Mouse (Mus musculus) lung, embryonic 15.5 days (tissue): Measurements from ENCODE around the gene Itga1. TPM values are rescaled to one million over a fixed set of nuclear protein-coding genes. Genes with fewer than 3 reads are reported as not detected.

Experiments used
- ATAC-seq: fragments of 200-750 bp; cut with Nextera tagmentation; 2 replicates; pipeline ENCODE4 v1.8.0; 2017; ENCODE audit warnings: moderate number of reproducible peaks, borderline replicate concordance; ENCODE audit not compliant: low FRiP score, low TSS enrichment; ENCODE audit errors: extremely low read depth
- H3K27ac ChIP-seq: fragments of 300-500 bp; sonication (generic); 2 replicates; pipeline ENCODE4 v1.5.1; 2015; ENCODE audit warnings: moderate library complexity, mild to moderate bottlenecking, inconsistent platforms
- H3K27me3 ChIP-seq: fragments of 300-500 bp; sonication (generic); 2 replicates; pipeline ENCODE4 v1.6.1; 2015; ENCODE audit warnings: inconsistent platforms
- H3K36me3 ChIP-seq: fragments of 300-500 bp; sonication (generic); 2 replicates; pipeline ENCODE4 v1.6.1; 2015; ENCODE audit warnings: inconsistent platforms
- H3K4me1 ChIP-seq: fragments of 300-500 bp; sonication (generic); 2 replicates; pipeline ENCODE4 v1.6.1; 2015; ENCODE audit warnings: inconsistent platforms
- H3K4me2 ChIP-seq: fragments of 300-500 bp; sonication (generic); 2 replicates; pipeline ENCODE4 v1.6.1; 2015; ENCODE audit warnings: inconsistent platforms, mild to moderate bottlenecking, moderate library complexity
- H3K4me3 ChIP-seq: fragments of 300-500 bp; sonication (generic); 2 replicates; pipeline ENCODE4 v1.5.1; 2015; ENCODE audit warnings: mild to moderate bottlenecking, inconsistent platforms
- H3K9ac ChIP-seq: fragments of 300-500 bp; sonication (generic); 2 replicates; pipeline ENCODE4 v1.6.1; 2015; ENCODE audit warnings: inconsistent platforms
- H3K9me3 ChIP-seq: fragments of 300-500 bp; sonication (generic); 2 replicates; pipeline ENCODE4 v1.6.1; 2016; ENCODE audit warnings: inconsistent platforms
- WGBS: fragments of 180-500 bp; shearing (Covaris S2); methylation state at CpG from one replicate; pipeline ENCODE4 v1.1.7; 2015; 5-methylcytosine and 5-hydroxymethylcytosine counted together
- polyA plus RNA-seq: library from polyadenylated mRNA; unstranded; fragments of >200 nt; fragmentation: Nextera tagmentation; extraction: Ambion mirVana; gene quantifications from 2 replicates; pipeline ENCODE4 v1.2.1, GENCODE M21; 2015

The Itga1 gene
- polyA plus RNA-seq, 1 experiment from 2014 or later: 35.5 TPM

GRCm38 (mm10) chr13:115078997-115079685 is 22.6 kb downstream of the Itga1 start:
- no peak overlapping the region for H3K4me2 ChIP-seq
- H3K27me3 ChIP-seq: no peaks in the 10 kb centered on the region
- peaks cover 25% of the 10 kb centered on the region; the same call in 1 of the 2 replicates for H3K4me1 ChIP-seq
- H3K9ac ChIP-seq: no peak overlapping the region
- 59% methylated on average over 6 of the region's 6 CpGs for WGBS
- no peak overlapping the region for H3K4me3 ChIP-seq
- H3K27ac ChIP-seq: no peak overlapping the region
- no peak for ATAC-seq
- H3K36me3 ChIP-seq: 0 out of 2 replicates have a peak, but pooled peaks cover 2% of the 10 kb centered on the region
- H3K9me3 ChIP-seq: no peaks in the 10 kb centered on the region

- H3K4me1 ChIP-seq: peaks cover 25% of the 10 kb centered on the region; the same call in 1 of the 2 replicates
- no peak overlapping the region for H3K4me3 ChIP-seq
- no peaks in the 10 kb centered on the region for H3K36me3 ChIP-seq
- no peak overlapping the region for H3K27ac ChIP-seq
- no peak for ATAC-seq
- no peak overlapping the region for H3K4me2 ChIP-seq
- WGBS: 70% methylated on average over 9 of the region's 9 CpGs
- H3K27me3 ChIP-seq: no peaks in the 10 kb centered on the region
- H3K9ac ChIP-seq: no peak overlapping the region
- H3K9me3 ChIP-seq: no peaks in the 10 kb centered on the region
Measured at GRCm38 (mm10) chr13:115077346-115078134, 24.2 kb downstream of the Itga1 start.

GRCm38 (mm10) chr13:115072386-115072785 is 29.4 kb downstream of the Itga1 start:
- no peaks in the 10 kb centered on the region for H3K9me3 ChIP-seq
- no peak overlapping the region for H3K27ac ChIP-seq
- H3K27me3 ChIP-seq: no peaks in the 10 kb centered on the region
- H3K9ac ChIP-seq: no peak overlapping the region
- no peaks in the 10 kb centered on the region for H3K36me3 ChIP-seq
- no peak overlapping the region for H3K4me3 ChIP-seq
- H3K4me2 ChIP-seq: no peak overlapping the region
- H3K4me1 ChIP-seq: 0 out of 2 replicates have a peak, but pooled peaks cover 3% of the 10 kb centered on the region
- WGBS: 61% methylated on average over 6 of the region's 6 CpGs
- ATAC-seq: no peak

- Histone ChIP-seq H3K27me3 (no peaks in the 10 kb centered on the region), H3K4me3 (no peak overlapping the region), H3K9ac (no peak overlapping the region), H3K9me3 (no peaks in the 10 kb centered on the region), H3K36me3 (no peaks in the 10 kb centered on the region), H3K4me2 (no peak overlapping the region), H3K4me1 (0 out of 2 replicates have a peak, but pooled peaks cover 3% of the 10 kb centered on the region), H3K27ac (no peak overlapping the region)
- no peak for ATAC-seq
- WGBS: 83% methylated on average over 3 of the region's 3 CpGs
Measured at GRCm38 (mm10) chr13:115071431-115071830, 30.3 kb downstream of the Itga1 start.

- Histone ChIP-seq H3K9ac (no peak overlapping the region), H3K4me3 (no peak overlapping the region), H3K9me3 (no peaks in the 10 kb centered on the region), H3K4me2 (no peak overlapping the region), H3K36me3 (no peaks in the 10 kb centered on the region), H3K27me3 (no peaks in the 10 kb centered on the region), H3K4me1 (0 out of 2 replicates have a peak, but pooled peaks cover 3% of the 10 kb centered on the region), H3K27ac (no peak overlapping the region)
- 84% methylated on average over 1 of the region's 1 CpGs for WGBS
- no peak for ATAC-seq
Measured at GRCm38 (mm10) chr13:115067968-115068330, 33.8 kb downstream of the Itga1 start.

- no peak for ATAC-seq
- WGBS: 90% methylated on average over 4 of the region's 4 CpGs
- Histone ChIP-seq H3K9ac (no peak overlapping the region), H3K4me1 (0 out of 2 replicates have a peak, but pooled peaks cover 3% of the 10 kb centered on the region), H3K27me3 (no peaks in the 10 kb centered on the region), H3K4me3 (no peak overlapping the region), H3K9me3 (no peaks in the 10 kb centered on the region), H3K36me3 (no peaks in the 10 kb centered on the region), H3K27ac (no peak overlapping the region), H3K4me2 (no peak overlapping the region)
Measured at GRCm38 (mm10) chr13:115067324-115067967, 34.3 kb downstream of the Itga1 start.

GRCm38 (mm10) chr13:115057555-115057954 is 44.2 kb downstream of the Itga1 start:
- Histone ChIP-seq H3K27ac (no peak overlapping the region), H3K4me3 (no peak overlapping the region), H3K4me1 (peaks cover 13% of the 10 kb centered on the region), H3K27me3 (no peaks in the 10 kb centered on the region), H3K9me3 (no peaks in the 10 kb centered on the region), H3K36me3 (no peaks in the 10 kb centered on the region), H3K9ac (no peak overlapping the region), H3K4me2 (no peak overlapping the region)
- 69% methylated on average over 5 of the region's 5 CpGs for WGBS
- ATAC-seq: no peak

GRCm38 (mm10) chr13:115054783-115055182 is 47.0 kb downstream of the Itga1 start:
- H3K4me2 ChIP-seq: peak overlapping the region; percentile 35
- no peak for ATAC-seq

GRCm38 (mm10) chr13:115052568-115052967 is 49.2 kb downstream of the Itga1 start:
- H3K27ac ChIP-seq: no peak overlapping the region
- H3K4me3 ChIP-seq: no peak overlapping the region
- H3K4me2 ChIP-seq: no peak overlapping the region
- H3K4me1 ChIP-seq: peaks cover 24% of the 10 kb centered on the region
- H3K9me3 ChIP-seq: no peaks in the 10 kb centered on the region
- WGBS: 68% methylated on average over 7 of the region's 7 CpGs
- ATAC-seq: no peak
- no peaks in the 10 kb centered on the region for H3K36me3 ChIP-seq
- H3K27me3 ChIP-seq: no peaks in the 10 kb centered on the region
- no peak overlapping the region for H3K9ac ChIP-seq

More at GRCm38 (mm10) chr13:115054783-115055182, 47.0 kb downstream of the Itga1 start:
- Histone ChIP-seq H3K36me3 (no peaks in the 10 kb centered on the region), H3K9ac (no peak overlapping the region), H3K9me3 (no peaks in the 10 kb centered on the region), H3K27ac (peak overlapping the region; percentile 63), H3K4me3 (0 out of 2 replicates have a peak overlapping the region, but pooled peaks have one; percentile 3), H3K4me1 (peaks cover 27% of the 10 kb centered on the region), H3K27me3 (no peaks in the 10 kb centered on the region)
- WGBS: 17% methylated on average over 9 of the region's 9 CpGs

- peak; percentile 94 for ATAC-seq
- H3K36me3 ChIP-seq: no peaks in the 10 kb centered on the region
- H3K9ac ChIP-seq: no peak overlapping the region
- no peak overlapping the region for H3K4me3 ChIP-seq
- WGBS: 42% methylated on average over 13 of the region's 13 CpGs
- peaks cover 24% of the 10 kb centered on the region for H3K4me1 ChIP-seq
- H3K4me2 ChIP-seq: no peak overlapping the region
- H3K27me3 ChIP-seq: no peaks in the 10 kb centered on the region
- H3K9me3 ChIP-seq: no peaks in the 10 kb centered on the region
- peak overlapping the region; percentile 48; the same call in 1 of the 2 replicates for H3K27ac ChIP-seq
Measured at GRCm38 (mm10) chr13:115050660-115051559, 50.9 kb downstream of the Itga1 start.

- H3K27ac ChIP-seq: peak overlapping the region; percentile 33; the same call in 1 of the 2 replicates
- H3K4me1 ChIP-seq: peaks cover 12% of the 10 kb centered on the region; the same call in 1 of the 2 replicates
- H3K36me3 ChIP-seq: no peaks in the 10 kb centered on the region
- 23% methylated on average over 2 of the region's 2 CpGs for WGBS
- no peaks in the 10 kb centered on the region for H3K27me3 ChIP-seq
- no peaks in the 10 kb centered on the region for H3K9me3 ChIP-seq
- H3K4me3 ChIP-seq: no peak overlapping the region
- ATAC-seq: peak; percentile 55; the same call in 1 of the 2 replicates
- H3K9ac ChIP-seq: no peak overlapping the region
- H3K4me2 ChIP-seq: no peak overlapping the region
Measured at GRCm38 (mm10) chr13:115042652-115043051, 59.1 kb downstream of the Itga1 start.
